In the genomic region with DNA sequence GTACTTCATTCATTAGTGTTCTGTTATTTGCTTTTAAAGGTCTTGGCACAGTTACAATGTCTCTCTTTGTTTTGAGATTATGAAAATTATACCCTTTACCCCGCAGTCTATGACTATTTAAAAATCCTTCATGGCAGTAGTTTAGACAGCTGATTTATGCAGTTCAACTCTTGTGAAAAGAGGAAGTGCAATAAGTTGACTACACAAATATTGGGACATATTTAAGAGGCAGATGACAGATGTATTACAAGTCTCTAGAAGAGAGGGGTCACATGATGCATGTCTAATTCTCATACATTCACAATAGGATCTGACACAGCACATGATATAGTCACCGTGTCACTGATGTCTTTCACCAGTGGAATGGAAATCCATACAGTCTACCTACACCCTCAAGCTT, we compare ENCODE assay signal across 21 mouse cellular contexts. TPM values are rescaled to one million over a fixed set of nuclear protein-coding genes. Genes with fewer than 3 reads are reported as not detected.
A peak's percentile ranks its signal among the peaks of the same experiment; 100 is the strongest.
DNase-seq lines count a peak whose midpoint lies in the region; ATAC-seq and TF ChIP-seq lines count a peak whose summit lies in the region.
"Had no signal": no experiment of that assay in that cellular context is flagged by ENCODE, and none has a peak within 500 bp of the region (broad histone marks: within the 10 kb centered on the region; RNA-seq: fewer than 3 reads in every experiment).

No protein-coding gene starts in this region.

- peak; percentile 10 for DNase-seq in embryonic facial prominence, embryonic 14.5 days (ENCODE audit: low spot score)
- DNase-seq in embryonic facial prominence, embryonic 10.5 days (ENCODE audit: low spot score): no peak
- peak; percentile 26 for DNase-seq in lung, embryonic 14.5 days
- DNase-seq in lung, postnatal 10 days: no peak
- no peak for DNase-seq in MEL (ENCODE audit: low read depth, low spot score)
- no peak for DNase-seq in left cerebral cortex, adult 2 months (ENCODE audit: extremely low spot score in 1 of 2, low spot score in 2 of 2)
- no peak for DNase-seq in retina, postnatal 1 day
- DNase-seq: adrenal gland, adult 2 months; cerebellum, adult 9-10 months; heart, adult 11 months; kidney, adult 11 months; kidney, postnatal 10 days; right cerebral cortex, postnatal 25 days; thymus, adult 18-20 months had no signal

- no peak for TF ChIP-seq RAD21 in MEL (IDR thresholded peaks at IDR 0.05; ENCODE audit: low read depth, low read length)

- TF ChIP-seq POLR2A in MEL (IDR thresholded peaks at IDR 0.05; ENCODE audit: control insufficient read depth in 1 of 2, insufficient read depth in 1 of 2, low read depth in 1 of 2, low read length in 2 of 2, poor library complexity in 1 of 2): no peak

- no peak overlapping the region for H3K27ac ChIP-seq in embryonic facial prominence, embryonic 14.5 days (replicated peaks; ENCODE audit: low read depth, low read length)
- H3K27ac ChIP-seq in embryonic facial prominence, embryonic 10.5 days (replicated peaks): no peak overlapping the region
- no peak overlapping the region for H3K27ac ChIP-seq in lung, embryonic 14.5 days (ENCODE audit: low read depth)
- H3K27ac ChIP-seq in MEL (ENCODE audit: control insufficient read depth, low read depth, low read length): no peak overlapping the region
- no peak overlapping the region for H3K27ac ChIP-seq in left cerebral cortex, adult 2 months
- H3K27ac ChIP-seq: embryonic facial prominence, embryonic 12.5 days; heart, embryonic 13.5 days; layer of hippocampus, adult 2 months; limb, embryonic 15.5 days; midbrain, embryonic 13.5 days; stomach, embryonic 15.5 days had no signal

- H3K4me2 ChIP-seq in embryonic facial prominence, embryonic 14.5 days (ENCODE audit: low read depth, low read length): no peak overlapping the region
- no peak overlapping the region for H3K4me2 ChIP-seq in lung, embryonic 14.5 days
- H3K4me2 ChIP-seq: embryonic facial prominence, embryonic 12.5 days; heart, embryonic 13.5 days; limb, embryonic 15.5 days; midbrain, embryonic 13.5 days; stomach, embryonic 15.5 days had no signal

- H3K79me2 ChIP-seq in MEL (ENCODE audit: control insufficient read depth, insufficient read depth, low read length, poor library complexity): no peaks in the 10 kb centered on the region

- ATAC-seq in embryonic facial prominence, embryonic 14.5 days (ENCODE audit: low read depth): 0 out of 2 replicates have a peak, but pooled peaks have one; percentile 47
- peak; percentile 63; the same call in 1 of the 2 replicates for ATAC-seq in lung, embryonic 14.5 days (ENCODE audit: insufficient read depth)
- peak; percentile 79 for ATAC-seq in megakaryocyte, adult 5-6 weeks (ENCODE audit: poor library complexity, severe bottlenecking)
- ATAC-seq: midbrain, embryonic 13.5 days had no signal

- no peak for TF ChIP-seq EP300 in MEL (IDR thresholded peaks at IDR 0.05; ENCODE audit: low read depth in 1 of 2, low read length in 2 of 2)

- H3K9ac ChIP-seq in embryonic facial prominence, embryonic 14.5 days (ENCODE audit: low read depth, low read length): no peak overlapping the region
- H3K9ac ChIP-seq in lung, embryonic 14.5 days: no peak overlapping the region
- H3K9ac ChIP-seq in MEL (ENCODE audit: control insufficient read depth, low read depth, low read length, poor library complexity, severe bottlenecking): no peak overlapping the region
- H3K9ac ChIP-seq: embryonic facial prominence, embryonic 12.5 days; heart, embryonic 13.5 days; limb, embryonic 15.5 days; midbrain, embryonic 13.5 days; stomach, embryonic 15.5 days had no signal

- H3K36me3 ChIP-seq in embryonic facial prominence, embryonic 14.5 days (ENCODE audit: control insufficient read depth, insufficient read depth, low read length): no peaks in the 10 kb centered on the region
- no peaks in the 10 kb centered on the region for H3K36me3 ChIP-seq in embryonic facial prominence, embryonic 10.5 days (replicated peaks)
- no peaks in the 10 kb centered on the region for H3K36me3 ChIP-seq in lung, embryonic 14.5 days (ENCODE audit: insufficient read depth)
- no peaks in the 10 kb centered on the region for H3K36me3 ChIP-seq in MEL (ENCODE audit: control insufficient read depth in 1 of 2, insufficient read depth in 2 of 2, low read length in 2 of 2)
- H3K36me3 ChIP-seq: embryonic facial prominence, embryonic 12.5 days; heart, embryonic 13.5 days; limb, embryonic 15.5 days; midbrain, embryonic 13.5 days; stomach, embryonic 15.5 days had no signal

- intact Hi-C loops in left cerebral cortex, adult 2 months (cut with DNase I): no loop called here

- WGBS in embryonic facial prominence, embryonic 14.5 days: 68% methylated on average over 2 of the region's 2 CpGs
- whole genome bisulfite sequencing in embryonic facial prominence, embryonic 10.5 days: 86% methylated on average over 2 of the region's 2 CpGs
- WGBS in lung, embryonic 14.5 days: 28% methylated on average over 2 of the region's 2 CpGs

- no peaks in the 10 kb centered on the region for H3K27me3 ChIP-seq in embryonic facial prominence, embryonic 14.5 days (replicated peaks; ENCODE audit: control insufficient read depth, insufficient read depth, low read length)
- no peaks in the 10 kb centered on the region for H3K27me3 ChIP-seq in embryonic facial prominence, embryonic 10.5 days (replicated peaks; ENCODE audit: low read depth, poor library complexity, severe bottlenecking)
- H3K27me3 ChIP-seq in lung, embryonic 14.5 days (ENCODE audit: insufficient read depth, low read length): no peaks in the 10 kb centered on the region
- H3K27me3 ChIP-seq in MEL (ENCODE audit: control insufficient read depth in 1 of 2, insufficient read depth in 2 of 2, low read length in 2 of 2): no peaks in the 10 kb centered on the region
- H3K27me3 ChIP-seq: embryonic facial prominence, embryonic 12.5 days; heart, embryonic 13.5 days; limb, embryonic 15.5 days; midbrain, embryonic 13.5 days; stomach, embryonic 15.5 days had no signal

- H3K9me3 ChIP-seq in embryonic facial prominence, embryonic 14.5 days (ENCODE audit: control insufficient read depth, low read length): no peaks in the 10 kb centered on the region
- H3K9me3 ChIP-seq in embryonic facial prominence, embryonic 10.5 days: no peaks in the 10 kb centered on the region
- no peaks in the 10 kb centered on the region for H3K9me3 ChIP-seq in lung, embryonic 14.5 days (ENCODE audit: low read depth, low read length)
- H3K9me3 ChIP-seq in MEL (replicated peaks; ENCODE audit: insufficient read depth, low read length): no peaks in the 10 kb centered on the region
- H3K9me3 ChIP-seq: embryonic facial prominence, embryonic 12.5 days; heart, embryonic 13.5 days; limb, embryonic 15.5 days; midbrain, embryonic 13.5 days; stomach, embryonic 15.5 days had no signal

- no peak overlapping the region for H3K4me3 ChIP-seq in embryonic facial prominence, embryonic 14.5 days (ENCODE audit: low read depth, low read length)
- H3K4me3 ChIP-seq in embryonic facial prominence, embryonic 10.5 days: no peak overlapping the region
- no peak overlapping the region for H3K4me3 ChIP-seq in lung, embryonic 14.5 days (ENCODE audit: low read depth, low read length)
- no peak overlapping the region for H3K4me3 ChIP-seq in MEL (ENCODE audit: control insufficient read depth in 1 of 2, insufficient read depth in 1 of 2, low read depth in 2 of 2, low read length in 2 of 2)
- H3K4me3 ChIP-seq in left cerebral cortex, adult 2 months: no peak overlapping the region
- H3K4me3 ChIP-seq: embryonic facial prominence, embryonic 12.5 days; heart, embryonic 13.5 days; layer of hippocampus, adult 2 months; limb, embryonic 15.5 days; midbrain, embryonic 13.5 days; stomach, embryonic 15.5 days had no signal

- TF ChIP-seq CTCF in lung, embryonic 14.5 days (IDR thresholded peaks at IDR 0.05; ENCODE audit: low read depth): no peak
- no peak for TF ChIP-seq CTCF in MEL (IDR thresholded peaks at IDR 0.05 in 2 of 3, conservative IDR thresholded peaks at IDR 0.05 in 1 of 3; ENCODE audit: control insufficient read depth in 1 of 3, insufficient read depth in 1 of 3, low read depth in 2 of 3, low read length in 3 of 3, poor library complexity in 1 of 3, severe bottlenecking in 1 of 3)
- TF ChIP-seq CTCF in left cerebral cortex, adult 2 months (IDR thresholded peaks at IDR 0.05): no peak

- 0 out of 2 replicates have a peak, but pooled peaks cover 4% of the 10 kb centered on the region for H3K4me1 ChIP-seq in embryonic facial prominence, embryonic 14.5 days (ENCODE audit: control insufficient read depth, insufficient read depth, low read length)
- no peaks in the 10 kb centered on the region for H3K4me1 ChIP-seq in embryonic facial prominence, embryonic 10.5 days
- H3K4me1 ChIP-seq in lung, embryonic 14.5 days (ENCODE audit: insufficient read depth): no peaks in the 10 kb centered on the region
- no peaks in the 10 kb centered on the region for H3K4me1 ChIP-seq in MEL (ENCODE audit: control insufficient read depth in 1 of 2, insufficient read depth in 2 of 2, low read length in 2 of 2)
- H3K4me1 ChIP-seq: embryonic facial prominence, embryonic 12.5 days; midbrain, embryonic 13.5 days; stomach, embryonic 15.5 days had no signal

TF ChIP-seq in MEL, 35 proteins besides CTCF, POLR2A, EP300 and RAD21:
- no peak for TF ChIP-seq ETS1 (IDR thresholded peaks at IDR 0.05; ENCODE audit: low read depth, low read length)
- TF ChIP-seq USF1 (IDR thresholded peaks at IDR 0.05; ENCODE audit: low read depth, low read length): peak; percentile 62

RNA-seq across cellular contexts. Expression of a gene that starts 49.1 kb away (rescaled TPM):
- polyA plus RNA-seq in embryonic facial prominence, embryonic 14.5 days (2014; fragmentation: Nextera tagmentation; extraction: Ambion mirVana): 44.3 and 49.6 TPM in 2 replicates
- 0.95 and 1.3 TPM in 2 replicates for polyA plus RNA-seq in embryonic facial prominence, embryonic 10.5 days (2016; fragmentation: Nextera tagmentation; extraction: Ambion mirVana)
- polyA plus RNA-seq in lung, embryonic 14.5 days (2014; fragmentation: Nextera tagmentation; extraction: Ambion mirVana): 7.6 and 9.7 TPM in 2 replicates
- 0.13 and 0.19 TPM in 2 replicates for total RNA-seq in MEL (2012; rRNA removed)
- polyA plus RNA-seq in MEL (2012; ENCODE audit: insufficient read depth in 1 of 2, insufficient read length in 2 of 2, low read depth in 1 of 2, low replicate concordance in 2 of 2, missing spikeins in 1 of 2): under 1 TPM in 1 of 2 experiments, not detected in 1; 0.07 TPM
- 5.0 and 11.1 TPM in 2 replicates for total RNA-seq in megakaryocyte, adult 5-6 weeks (2015)
- 4.3 and 6.0 TPM in 2 replicates for total RNA-seq in megakaryocyte, adult 5-6 weeks (2017)
- total RNA-seq in left cerebral cortex, adult 2 months (2021): 1 to 10 TPM; 3.0 to 4.1 TPM

Comparison
In these comparisons a context has a peak if more than half of its experiments do, and no peak if none do; other contexts are left out.
1. DNase-seq: peak in embryonic facial prominence, embryonic 14.5 days (single experiment) and lung, embryonic 14.5 days (single experiment); none in embryonic facial prominence, embryonic 10.5 days (single experiment), lung, postnatal 10 days (single experiment), MEL (single experiment), left cerebral cortex, adult 2 months (0 of 2) and retina, postnatal 1 day (single experiment).
2. Peak in every context shown above with its lines, with median percentiles within 50 percentile points of each other: ATAC-seq.